Mouse (Mus musculus): ENCODE measurements at regions not wholly inside any gene's neighbourhood (a gene's known extent, or its start where the extent isn't known, plus 50 kb on each side); places are given as distances from the start of the nearest gene placed in this dataset.
A peak's percentile ranks its signal among the peaks of the same experiment; 100 is the strongest.

GRCm38 (mm10) chr9:71058655-71059054 lies 106.6 kb upstream of the Lipc start:
- DNase-seq: peak; percentile 64

DNA sequence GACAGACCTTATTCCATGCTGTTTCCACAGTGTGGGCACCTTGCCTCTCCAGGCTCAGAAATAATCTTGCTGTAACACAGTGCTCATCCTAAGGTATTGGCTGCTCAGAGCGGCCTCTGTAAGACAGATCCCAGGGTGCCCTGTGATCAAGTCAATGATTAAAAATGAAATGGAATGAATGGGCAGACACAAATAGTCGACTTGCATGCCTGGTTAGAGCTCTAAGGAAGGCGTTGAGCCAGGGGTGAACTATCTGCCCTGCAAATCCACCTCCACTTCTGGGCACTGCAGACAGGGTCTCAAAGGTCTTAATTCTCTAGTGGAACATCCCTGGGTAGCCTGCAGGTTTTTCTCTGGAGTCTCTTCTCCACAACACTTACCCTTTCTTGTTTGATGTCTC lies 104.8 kb upstream of the Lipc start:
- DNase-seq: no peak

DNA sequence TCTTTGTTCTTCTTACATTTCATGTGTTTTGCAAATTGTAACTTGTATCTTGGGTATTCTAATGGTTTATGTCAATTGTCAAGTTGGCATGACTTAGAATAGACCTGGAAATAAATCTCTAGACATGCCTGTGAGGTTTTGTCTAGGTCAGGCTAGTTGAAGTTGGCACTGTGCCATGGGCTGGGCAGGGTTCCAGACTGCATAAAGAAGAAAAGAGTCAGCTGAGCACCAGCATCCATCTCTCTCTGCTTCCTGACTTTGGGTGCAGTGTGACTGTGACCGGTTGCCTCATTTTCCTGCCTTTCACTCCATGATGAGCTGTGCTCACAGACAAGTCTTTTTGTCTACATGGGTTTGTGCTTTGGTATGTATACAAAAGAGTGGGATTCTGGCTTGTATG lies 91.9 kb upstream of the Lipc start:
- peak; percentile 31 for DNase-seq

- DNase-seq: no peak
Observed at GRCm38 (mm10) chr9:71035286-71035685, 83.3 kb upstream of the Lipc start.

GRCm38 (mm10) chr9:71032156-71032555 lies 80.1 kb upstream of the Lipc start:
- no peak for DNase-seq

- DNase-seq: no peak
Observed at GRCm38 (mm10) chr9:71030203-71030921, 78.3 kb upstream of the Lipc start.

GRCm38 (mm10) chr9:71028102-71028501 lies 76.1 kb upstream of the Lipc start:
- DNase-seq: no peak

DNA sequence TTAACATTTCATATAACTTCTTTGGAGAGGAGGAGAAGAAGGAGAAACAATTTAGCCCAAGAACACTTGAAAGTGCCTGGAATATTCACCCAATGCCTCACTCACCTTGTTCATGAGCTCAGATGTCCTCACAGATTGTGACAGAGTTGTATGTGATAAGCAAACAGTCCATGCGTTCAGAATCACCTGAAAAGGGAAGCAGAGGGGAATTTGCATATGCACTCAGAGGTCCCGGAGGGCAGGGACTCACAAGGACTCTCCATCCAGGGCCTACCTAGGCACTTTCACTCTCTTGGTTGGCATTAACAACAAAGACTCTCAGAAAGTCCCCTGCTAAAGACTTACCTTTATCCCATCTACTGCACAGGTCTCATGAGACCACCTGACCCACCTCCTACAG lies 75.6 kb upstream of the Lipc start:
- DNase-seq: no peak

DNA sequence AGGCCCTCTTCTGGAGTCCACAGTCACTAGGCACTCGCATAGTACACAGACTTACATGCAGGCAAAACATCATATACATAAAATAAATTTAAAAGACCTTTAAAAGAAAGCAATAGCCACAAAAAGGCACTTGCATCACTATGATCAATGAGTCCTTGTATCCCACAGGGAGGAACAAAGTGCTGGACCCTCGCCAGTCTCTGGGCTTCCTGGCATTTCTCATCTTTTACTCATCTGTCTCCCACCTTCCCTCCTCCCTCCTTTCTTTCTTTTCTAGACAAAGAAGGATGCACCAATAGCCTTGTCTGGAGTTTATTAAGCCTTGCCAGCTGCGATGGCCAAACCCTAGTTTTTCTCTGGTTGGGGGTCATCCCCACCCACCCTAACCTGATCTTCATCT lies 73.2 kb upstream of the Lipc start:
- DNase-seq: no peak

GRCm38 (mm10) chr9:71018206-71018605 lies 66.2 kb upstream of the Lipc start:
- no peak for DNase-seq

GRCm38 (mm10) chr9:71017396-71018179 lies 65.6 kb upstream of the Lipc start:
- no peak for DNase-seq

GRCm38 (mm10) chr9:71015942-71016341 lies 63.9 kb upstream of the Lipc start:
- DNase-seq: no peak

GRCm38 (mm10) chr9:71015400-71015799 lies 63.4 kb upstream of the Lipc start:
- no peak for DNase-seq

- no peak for DNase-seq
Observed at GRCm38 (mm10) chr9:71012399-71012798, 60.4 kb upstream of the Lipc start.

GRCm38 (mm10) chr9:71004631-71005030 lies 52.6 kb upstream of the Lipc start:
- DNase-seq: no peak
